Mouse (Mus musculus): ENCODE measurements around the gene Fancc. TPM values are rescaled to one million over a fixed set of nuclear protein-coding genes. Genes with fewer than 3 reads are reported as not detected.

Fancc gene
- total and polyA plus RNA-seq, 2 experiments from 2014 or later: 8.5 to 39.5 TPM

- Histone ChIP-seq H3K9me3 (replicated peaks; ENCODE audit: control insufficient read depth, low read length) (no peaks in the 10 kb centered on the region), H3K27me3 (ENCODE audit: control insufficient read depth, insufficient read depth, low read length) (no peaks in the 10 kb centered on the region), H3K27ac (ENCODE audit: low read depth) (no peak overlapping the region), H3K4me3 (ENCODE audit: low read depth, low read length) (no peak overlapping the region), H3K4me1 (ENCODE audit: control insufficient read depth, insufficient read depth) (no peaks in the 10 kb centered on the region), H3K4me2 (ENCODE audit: low read depth, low read length) (no peak overlapping the region), H3K36me3 (replicated peaks; ENCODE audit: control insufficient read depth, insufficient read depth, low read length) (peaks cover 92% of the 10 kb centered on the region), H3K9ac (replicated peaks; ENCODE audit: low read depth, low read length) (no peak overlapping the region)
- 78% methylated on average over 7 of the region's 7 CpGs for WGBS
- DNase-seq (ENCODE audit: low spot score) (no peak), ATAC-seq (ENCODE audit: insufficient read depth, low read depth) (no peak)
- TF ChIP-seq EP300 (IDR thresholded peaks at IDR 0.05; ENCODE audit: low read depth) (no peak), CTCF (IDR thresholded peaks at IDR 0.05; ENCODE audit: low read depth) (no peak)
Observed at GRCm38 (mm10) chr13:63300929-63301328, 196.1 kb downstream of the Fancc start.

- ATAC-seq (ENCODE audit: insufficient read depth, low read depth) (no peak), DNase-seq (ENCODE audit: low spot score) (no peak)
- no peaks in the 10 kb centered on the region for H3K27me3 ChIP-seq (ENCODE audit: control insufficient read depth, insufficient read depth, low read length)
- H3K4me3 ChIP-seq (ENCODE audit: low read depth, low read length): no peak overlapping the region
- H3K27ac ChIP-seq (ENCODE audit: low read depth): no peak overlapping the region
- no peak overlapping the region for H3K9ac ChIP-seq (replicated peaks; ENCODE audit: low read depth, low read length)
- WGBS: 84% methylated on average over 5 of the region's 5 CpGs
- TF ChIP-seq CTCF (IDR thresholded peaks at IDR 0.05; ENCODE audit: low read depth) (no peak), EP300 (IDR thresholded peaks at IDR 0.05; ENCODE audit: low read depth) (no peak)
- H3K9me3 ChIP-seq (replicated peaks; ENCODE audit: control insufficient read depth, low read length): no peaks in the 10 kb centered on the region
- H3K36me3 ChIP-seq (replicated peaks; ENCODE audit: control insufficient read depth, insufficient read depth, low read length): peaks cover 88% of the 10 kb centered on the region
- no peak overlapping the region for H3K4me2 ChIP-seq (ENCODE audit: low read depth, low read length)
- H3K4me1 ChIP-seq (ENCODE audit: control insufficient read depth, insufficient read depth): peaks cover 13% of the 10 kb centered on the region; the same call in 1 of the 2 replicates
Observed at GRCm38 (mm10) chr13:63298931-63299330, 198.1 kb downstream of the Fancc start.

GRCm38 (mm10) chr13:63297933-63298332 lies 199.1 kb downstream of the Fancc start:
- TF ChIP-seq EP300 (IDR thresholded peaks at IDR 0.05; ENCODE audit: low read depth) (no peak), CTCF (IDR thresholded peaks at IDR 0.05; ENCODE audit: low read depth) (no peak)
- no peaks in the 10 kb centered on the region for H3K9me3 ChIP-seq (replicated peaks; ENCODE audit: control insufficient read depth, low read length)
- peaks cover 83% of the 10 kb centered on the region for H3K36me3 ChIP-seq (replicated peaks; ENCODE audit: control insufficient read depth, insufficient read depth, low read length)

GRCm38 (mm10) chr13:63297003-63297402 lies 200.1 kb downstream of the Fancc start:
- peaks cover 80% of the 10 kb centered on the region for H3K36me3 ChIP-seq (replicated peaks; ENCODE audit: control insufficient read depth, insufficient read depth, low read length)
- no peak for DNase-seq (ENCODE audit: low spot score)
- 85% methylated on average over 2 of the region's 2 CpGs for WGBS

More at GRCm38 (mm10) chr13:63297933-63298332, 199.1 kb downstream of the Fancc start:
- WGBS: 94% methylated on average over 3 of the region's 3 CpGs
- no peaks in the 10 kb centered on the region for H3K27me3 ChIP-seq (ENCODE audit: control insufficient read depth, insufficient read depth, low read length)
- no peak overlapping the region for H3K27ac ChIP-seq (ENCODE audit: low read depth)
- no peak overlapping the region for H3K4me2 ChIP-seq (ENCODE audit: low read depth, low read length)
- H3K9ac ChIP-seq (replicated peaks; ENCODE audit: low read depth, low read length): no peak overlapping the region
- no peak for DNase-seq (ENCODE audit: low spot score)
- ATAC-seq (ENCODE audit: insufficient read depth, low read depth): no peak
- no peak overlapping the region for H3K4me3 ChIP-seq (ENCODE audit: low read depth, low read length)
- H3K4me1 ChIP-seq (ENCODE audit: control insufficient read depth, insufficient read depth): peaks cover 14% of the 10 kb centered on the region; the same call in 1 of the 2 replicates

GRCm38 (mm10) chr13:63296300-63296699 lies 200.8 kb downstream of the Fancc start:
- no peak overlapping the region for H3K9ac ChIP-seq (replicated peaks; ENCODE audit: low read depth, low read length)
- DNase-seq (ENCODE audit: low spot score) (no peak), ATAC-seq (ENCODE audit: insufficient read depth, low read depth) (no peak)
- H3K4me3 ChIP-seq (ENCODE audit: low read depth, low read length): no peak overlapping the region
- no peak overlapping the region for H3K27ac ChIP-seq (ENCODE audit: low read depth)
- no peak for TF ChIP-seq EP300 (IDR thresholded peaks at IDR 0.05; ENCODE audit: low read depth)
- no peak for TF ChIP-seq CTCF (IDR thresholded peaks at IDR 0.05; ENCODE audit: low read depth)
- no peak overlapping the region for H3K4me2 ChIP-seq (ENCODE audit: low read depth, low read length)
- H3K4me1 ChIP-seq (ENCODE audit: control insufficient read depth, insufficient read depth): peaks cover 14% of the 10 kb centered on the region; the same call in 1 of the 2 replicates
- no peaks in the 10 kb centered on the region for H3K27me3 ChIP-seq (ENCODE audit: control insufficient read depth, insufficient read depth, low read length)
- H3K36me3 ChIP-seq (replicated peaks; ENCODE audit: control insufficient read depth, insufficient read depth, low read length): peaks cover 80% of the 10 kb centered on the region
- 83% methylated on average over 11 of the region's 11 CpGs for WGBS
- H3K9me3 ChIP-seq (replicated peaks; ENCODE audit: control insufficient read depth, low read length): no peaks in the 10 kb centered on the region

More at GRCm38 (mm10) chr13:63297003-63297402, 200.1 kb downstream of the Fancc start:
- ATAC-seq (ENCODE audit: insufficient read depth, low read depth): no peak
- Histone ChIP-seq H3K9me3 (replicated peaks; ENCODE audit: control insufficient read depth, low read length) (no peaks in the 10 kb centered on the region), H3K27ac (ENCODE audit: low read depth) (no peak overlapping the region), H3K9ac (replicated peaks; ENCODE audit: low read depth, low read length) (no peak overlapping the region), H3K4me3 (ENCODE audit: low read depth, low read length) (no peak overlapping the region), H3K27me3 (ENCODE audit: control insufficient read depth, insufficient read depth, low read length) (no peaks in the 10 kb centered on the region), H3K4me1 (ENCODE audit: control insufficient read depth, insufficient read depth) (peaks cover 14% of the 10 kb centered on the region; the same call in 1 of the 2 replicates), H3K4me2 (ENCODE audit: low read depth, low read length) (no peak overlapping the region)
- TF ChIP-seq CTCF (IDR thresholded peaks at IDR 0.05; ENCODE audit: low read depth): no peak
- no peak for TF ChIP-seq EP300 (IDR thresholded peaks at IDR 0.05; ENCODE audit: low read depth)
